Mouse (Mus musculus) macrophage (primary cell): ENCODE results near the gene a. TPM values are rescaled to one million over a fixed set of nuclear protein-coding genes. Genes with fewer than 3 reads are reported as not detected.
A peak's percentile ranks its signal among the peaks of the same experiment; 100 is the strongest.

Experiments
- H3K27ac ChIP-seq: fragments of 350-480 bp; formaldehyde crosslinking; 2 replicates; pipeline ENCODE4 v1.9.0; 2021
- H3K36me3 ChIP-seq: fragments of 350-480 bp; formaldehyde crosslinking; 2 replicates; pipeline ENCODE4 v1.9.0; 2021; ENCODE audit errors: inconsistent target
- H3K4me3 ChIP-seq: fragments of 350-480 bp; formaldehyde crosslinking; 2 replicates; pipeline ENCODE4 v1.9.0; 2021; ENCODE audit errors: inconsistent target
- H3K79me2 ChIP-seq: fragments of 350-480 bp; formaldehyde crosslinking; 2 replicates; pipeline ENCODE4 v1.9.0; 2021; ENCODE audit errors: inconsistent target
- WGBS: methylation state at CpG from one replicate; pipeline ENCODE4 v1.1.7; 2026; ENCODE audit warnings: inconsistent platforms; ENCODE audit not compliant: missing documents; 5-methylcytosine and 5-hydroxymethylcytosine counted together
- polyA plus RNA-seq: library from polyadenylated mRNA; stranded (reverse); fragments of 250-400 nt; gene quantifications from 3 replicates; pipeline ENCODE4 v1.2.4, GENCODE M21; 2018; ENCODE audit warnings: inconsistent platforms

a gene
- polyA plus RNA-seq, 1 experiment from 2014 or later = not detected

DNA sequence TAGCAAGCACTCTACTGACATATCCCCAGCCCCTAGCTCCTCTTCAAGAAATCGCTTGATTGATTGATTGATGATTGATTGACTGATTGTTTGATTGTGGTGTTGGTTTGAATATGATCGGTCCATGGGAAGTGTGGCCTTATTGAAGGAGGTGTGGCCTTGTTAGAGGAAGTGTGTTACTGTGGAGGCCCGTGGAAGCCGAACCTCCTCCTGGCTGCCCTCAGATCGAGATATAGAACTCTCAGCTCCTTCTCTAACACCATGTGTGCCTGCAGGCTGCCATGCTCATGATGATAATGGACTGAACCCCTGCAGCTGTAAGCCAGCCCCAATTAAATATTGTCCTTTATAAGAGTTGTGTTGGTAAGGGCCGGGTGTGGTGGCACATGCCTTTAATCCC, 24.2 kb upstream of the a start:
- WGBS = 56% methylated on average over 6 of the region's 6 CpGs
- no peaks in the 10 kb centered on the region for H3K79me2 ChIP-seq
- no peaks in the 10 kb centered on the region for H3K36me3 ChIP-seq
- H3K4me3 ChIP-seq = no peak overlapping the region
- H3K27ac ChIP-seq = no peak overlapping the region

DNA sequence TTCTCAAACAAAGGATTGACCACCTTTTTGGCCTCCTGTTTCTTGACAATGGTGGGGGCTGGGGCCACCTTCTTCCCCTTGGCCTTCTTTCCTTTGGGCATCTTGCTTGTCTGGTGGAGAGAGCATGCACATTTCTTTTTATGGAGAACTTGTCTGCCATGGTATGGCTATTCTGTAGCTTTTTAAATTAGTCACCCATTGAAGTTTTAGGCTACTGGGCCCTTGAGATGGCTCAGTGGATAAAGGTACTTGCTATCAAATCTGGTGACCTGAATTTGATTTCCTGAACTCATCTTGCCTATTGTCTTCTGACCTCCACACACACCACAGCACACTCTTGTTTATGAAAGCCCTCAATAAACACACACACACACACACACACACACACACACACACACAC, 21.3 kb upstream of the a start, which contains the start of gene Gm14214:
TSS of gene Gm14214 (minus strand) at position 101 of the 400 bp plus-strand sequence.
- H3K4me3 ChIP-seq = no peak within 1 kb of the TSS
- no peaks in the 10 kb centered on the region for H3K79me2 ChIP-seq
- no peak within 1 kb of the TSS for H3K27ac ChIP-seq

DNA sequence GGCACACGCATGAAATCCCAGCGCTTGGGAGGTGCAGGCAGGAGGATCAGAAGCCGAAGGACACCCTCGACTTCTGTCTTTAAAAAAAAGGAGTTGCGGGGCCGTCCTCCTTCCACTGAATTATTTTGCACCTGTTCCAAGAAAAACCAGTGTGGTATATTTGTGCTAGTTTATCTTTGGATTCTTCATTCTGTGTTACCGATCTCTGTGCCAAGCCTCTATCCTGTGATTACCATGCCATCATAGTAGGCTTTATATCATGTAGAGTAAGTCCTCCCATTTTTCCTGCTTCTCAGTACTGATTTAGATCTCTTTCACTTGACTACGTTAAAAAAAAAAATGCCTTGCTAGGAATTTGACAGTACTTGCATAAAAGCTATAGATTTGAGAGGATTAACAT, 19.6 kb upstream of the a start:
- Histone ChIP-seq H3K79me2 (no peaks in the 10 kb centered on the region), H3K36me3 (no peaks in the 10 kb centered on the region), H3K4me3 (no peak overlapping the region), H3K27ac (no peak overlapping the region)
- WGBS = 93% methylated on average over 8 of the region's 8 CpGs

More for the DNA sequence above, 21.3 kb upstream of the a start, which contains the start of gene Gm14214:
- H3K36me3 ChIP-seq = no peaks in the 10 kb centered on the region

DNA sequence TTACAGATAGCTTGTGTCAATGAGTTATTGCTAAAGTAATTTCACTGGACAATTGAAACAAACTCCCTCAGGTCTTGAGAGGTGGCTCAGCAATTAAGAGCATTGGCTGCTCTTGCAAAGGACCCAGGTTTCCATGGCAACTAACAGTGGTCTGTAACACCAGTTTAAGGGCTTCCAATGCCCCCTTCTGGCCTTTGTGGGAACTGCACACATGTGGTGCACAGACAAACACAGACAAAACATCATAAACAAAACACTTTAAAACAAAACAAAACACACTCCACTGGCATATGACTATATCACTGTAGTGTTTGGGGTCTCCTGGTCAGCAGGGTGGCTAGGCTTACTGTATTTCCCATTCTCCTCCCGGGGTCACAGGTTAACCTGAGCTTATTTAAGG, 17.2 kb upstream of the a start:
- Histone ChIP-seq H3K79me2 (no peaks in the 10 kb centered on the region), H3K36me3 (no peaks in the 10 kb centered on the region), H3K27ac (no peak overlapping the region), H3K4me3 (no peak overlapping the region)
- 100% methylated on average over 1 of the region's 1 CpGs for WGBS

DNA sequence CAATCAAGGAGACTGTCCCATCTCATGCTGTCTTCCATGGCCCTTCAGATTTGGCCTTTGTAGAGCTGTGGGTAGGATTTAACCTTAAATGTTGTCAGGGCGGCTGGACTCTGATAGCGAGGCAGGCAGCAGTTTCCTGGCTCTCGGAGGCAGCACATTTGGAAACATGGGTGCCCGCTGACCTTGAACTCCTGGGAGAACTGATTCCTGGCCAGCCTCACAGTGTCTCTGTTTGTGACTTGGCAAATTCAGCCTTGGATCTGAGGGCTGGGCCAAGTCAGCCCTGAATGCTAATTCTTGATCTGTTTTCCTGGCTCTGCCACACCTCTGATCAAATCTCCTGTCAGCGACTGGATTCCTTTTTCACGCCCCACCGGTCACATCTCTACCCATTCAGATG, 14.7 kb upstream of the a start:
- 92% methylated on average over 7 of the region's 7 CpGs for WGBS
- no peak overlapping the region for H3K4me3 ChIP-seq
- no peaks in the 10 kb centered on the region for H3K36me3 ChIP-seq
- H3K27ac ChIP-seq = no peak overlapping the region
- H3K79me2 ChIP-seq = no peaks in the 10 kb centered on the region

DNA sequence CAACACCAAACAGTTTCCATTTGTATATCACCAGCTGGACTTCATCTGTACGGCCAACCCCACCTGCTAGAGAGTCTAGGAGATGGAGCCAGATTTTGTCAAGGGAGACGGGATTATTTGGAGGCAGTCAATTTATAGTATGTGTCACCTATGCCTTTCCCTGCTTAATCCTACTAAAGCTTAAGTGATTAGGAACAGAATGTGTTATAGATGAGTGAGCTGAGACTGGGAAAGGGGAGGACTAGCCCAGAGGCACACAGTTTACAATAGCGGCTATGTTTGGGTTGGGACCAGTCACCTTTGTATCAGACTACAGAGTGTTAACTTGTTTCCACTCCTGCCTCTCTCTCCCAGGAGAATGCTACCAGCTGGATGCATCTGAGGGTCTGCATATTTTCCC, 11.6 kb upstream of the a start:
- WGBS = 100% methylated on average over 3 of the region's 3 CpGs
- H3K36me3 ChIP-seq = no peaks in the 10 kb centered on the region
- no peaks in the 10 kb centered on the region for H3K79me2 ChIP-seq
- H3K27ac ChIP-seq = no peak overlapping the region
- H3K4me3 ChIP-seq = no peak overlapping the region

DNA sequence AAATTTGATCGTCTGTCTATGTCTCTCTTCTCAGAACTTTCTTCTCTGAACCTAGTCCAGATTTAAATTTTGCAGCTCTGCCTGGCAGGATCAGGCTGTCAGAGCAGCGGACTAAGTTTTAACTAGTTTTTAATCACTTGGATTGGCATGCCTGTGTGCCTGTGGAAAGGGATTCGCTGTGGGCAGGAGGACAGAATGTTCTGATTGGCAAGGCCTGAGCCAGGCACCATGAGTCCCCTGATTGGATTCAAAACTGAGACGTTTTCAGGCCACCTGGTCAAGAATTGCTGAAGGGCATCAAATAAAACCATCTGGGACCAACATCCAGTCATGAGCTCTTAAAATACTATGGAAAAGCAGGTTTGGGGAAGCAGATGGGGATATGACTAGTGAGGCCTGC, 8.8 kb upstream of the a start:
- Histone ChIP-seq H3K79me2 (no peaks in the 10 kb centered on the region), H3K4me3 (no peak overlapping the region), H3K27ac (no peak overlapping the region), H3K36me3 (no peaks in the 10 kb centered on the region)
- 92% methylated on average over 4 of the region's 4 CpGs for WGBS

DNA sequence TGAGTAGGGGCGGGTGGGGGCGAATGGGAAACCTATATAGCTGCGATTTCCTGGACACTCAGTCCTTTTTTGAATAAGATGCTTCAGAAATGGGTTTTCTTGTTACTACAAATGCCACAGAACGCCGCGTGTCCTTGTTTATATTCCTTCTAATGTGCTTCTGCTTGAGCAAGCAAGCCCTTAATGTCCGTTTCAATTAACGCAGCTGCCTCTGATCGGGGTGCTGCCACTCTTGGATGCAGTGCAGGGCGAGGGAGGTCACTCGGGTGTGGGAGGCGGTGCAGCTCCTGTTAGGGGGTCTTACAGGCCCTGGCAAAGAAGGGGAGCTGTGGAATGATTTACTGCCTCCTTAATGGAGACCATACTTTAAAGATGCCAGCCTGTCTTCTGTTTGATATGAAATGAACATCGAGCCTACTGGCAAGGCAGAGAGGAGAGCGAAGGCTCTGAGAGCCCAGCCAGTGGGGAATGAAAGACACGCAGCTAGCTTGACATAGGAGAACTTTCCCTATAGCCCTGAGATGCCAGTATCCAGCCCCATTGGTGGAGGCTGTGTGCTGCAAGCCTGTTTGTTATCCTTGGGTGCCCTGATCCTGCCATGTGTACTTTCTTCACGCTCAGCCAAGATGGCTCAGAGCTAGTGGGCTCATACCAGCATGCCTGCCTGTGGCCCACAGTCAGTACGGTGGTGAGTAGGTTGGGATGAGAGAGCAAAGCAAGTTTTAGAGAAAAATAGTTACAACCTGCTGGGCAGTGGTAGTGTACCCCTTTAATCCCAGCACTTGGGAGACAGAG, 8.1 kb upstream of the a start:
- H3K79me2 ChIP-seq = no peaks in the 10 kb centered on the region
- H3K36me3 ChIP-seq = no peaks in the 10 kb centered on the region
- H3K4me3 ChIP-seq = no peak overlapping the region
- WGBS = 93% methylated on average over 17 of the region's 17 CpGs
- H3K27ac ChIP-seq = no peak overlapping the region

DNA sequence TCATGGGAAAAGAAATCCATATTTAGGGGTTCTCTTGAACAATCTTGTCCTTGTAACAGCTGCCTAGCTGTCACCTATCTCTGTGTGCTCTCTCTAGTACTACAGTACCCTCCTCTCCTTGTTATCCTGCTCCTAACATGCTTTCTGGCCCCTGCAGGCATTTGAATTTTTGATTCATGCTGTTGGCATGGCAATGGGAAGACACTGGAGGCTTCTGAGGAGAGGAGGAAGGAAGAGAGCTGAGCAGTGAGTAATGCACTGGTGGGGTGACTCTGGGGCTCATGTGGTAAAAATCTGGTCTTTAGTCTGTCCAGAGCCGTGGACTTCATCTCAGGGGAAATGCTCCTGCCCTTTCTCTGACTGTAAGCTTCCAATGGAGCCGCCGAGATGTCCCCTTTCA, 5.9 kb upstream of the a start:
- Histone ChIP-seq H3K4me3 (no peak overlapping the region), H3K79me2 (no peaks in the 10 kb centered on the region), H3K27ac (peak overlapping the region; percentile 80), H3K36me3 (no peaks in the 10 kb centered on the region)
- 38% methylated on average over 3 of the region's 3 CpGs for WGBS

DNA sequence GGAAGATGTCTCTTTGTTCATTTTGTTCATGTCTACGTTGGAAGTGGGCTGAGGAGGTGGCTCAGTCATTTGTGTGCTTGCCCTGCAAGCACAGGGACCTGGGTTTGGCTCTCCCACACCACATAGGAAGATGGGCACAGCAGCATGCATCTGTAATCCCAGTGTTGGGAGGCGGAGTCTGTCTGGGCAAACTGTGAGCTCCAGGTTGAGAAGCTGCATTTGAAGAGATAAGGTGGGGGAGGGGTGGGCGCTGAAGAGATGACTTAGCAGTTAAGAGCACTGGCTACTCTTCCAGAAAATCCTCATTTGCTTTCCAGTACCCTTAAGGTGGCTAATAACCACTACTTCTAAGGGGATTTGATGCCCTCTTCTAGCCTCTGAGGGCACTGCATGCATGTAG, 5.0 kb upstream of the a start:
- no peaks in the 10 kb centered on the region for H3K79me2 ChIP-seq
- no peak overlapping the region for H3K4me3 ChIP-seq
- peak overlapping the region; percentile 80 for H3K27ac ChIP-seq
- WGBS = 81% methylated on average over 3 of the region's 3 CpGs
- no peaks in the 10 kb centered on the region for H3K36me3 ChIP-seq

DNA sequence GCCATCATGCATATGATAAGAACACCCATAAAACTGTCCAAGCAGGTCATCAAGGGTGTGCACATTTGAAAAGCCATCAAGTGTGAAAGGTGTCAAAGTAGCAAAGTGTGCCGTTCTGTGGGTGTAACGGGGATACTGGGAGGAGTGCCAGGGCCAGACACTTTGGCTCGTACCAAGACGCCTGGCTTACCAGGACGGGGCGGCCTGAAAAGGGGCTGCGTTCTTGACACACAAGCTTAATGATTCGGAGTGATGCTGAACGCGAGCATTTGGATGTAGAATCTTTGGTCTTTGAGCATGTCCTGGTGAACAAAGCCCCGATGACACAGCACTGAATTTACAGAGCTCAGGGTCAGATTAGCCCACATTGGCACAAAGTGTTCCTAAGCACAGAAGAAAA, 4.4 kb upstream of the a start:
- H3K36me3 ChIP-seq = no peaks in the 10 kb centered on the region
- H3K27ac ChIP-seq = no peak overlapping the region
- 97% methylated on average over 11 of the region's 11 CpGs for WGBS
- no peak overlapping the region for H3K4me3 ChIP-seq
- peaks cover under 1% of the 10 kb centered on the region for H3K79me2 ChIP-seq

DNA sequence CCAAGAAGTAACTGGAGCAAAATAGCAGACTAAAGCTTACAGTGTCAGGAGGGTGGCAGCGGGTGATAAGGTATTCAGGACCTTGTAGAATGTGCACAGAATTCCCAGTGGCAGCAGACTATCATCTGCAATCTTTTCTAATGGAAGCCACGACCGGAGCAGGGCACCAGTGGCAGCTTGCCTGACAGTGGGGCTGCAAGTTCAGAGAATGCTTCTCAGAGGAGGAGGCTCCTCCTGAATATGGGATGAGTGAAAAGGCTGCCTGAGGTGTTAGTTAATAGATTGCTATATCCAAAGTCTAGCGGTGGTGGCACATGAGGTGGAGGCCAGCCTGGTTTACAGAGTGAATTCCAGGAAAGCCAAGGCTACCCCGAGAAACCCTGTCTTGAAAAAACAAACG, 1.8 kb upstream of the a start:
- no peaks in the 10 kb centered on the region for H3K36me3 ChIP-seq
- H3K27ac ChIP-seq = no peak overlapping the region
- 92% methylated on average over 6 of the region's 6 CpGs for WGBS
- peaks cover 27% of the 10 kb centered on the region for H3K79me2 ChIP-seq
- no peak overlapping the region for H3K4me3 ChIP-seq

DNA sequence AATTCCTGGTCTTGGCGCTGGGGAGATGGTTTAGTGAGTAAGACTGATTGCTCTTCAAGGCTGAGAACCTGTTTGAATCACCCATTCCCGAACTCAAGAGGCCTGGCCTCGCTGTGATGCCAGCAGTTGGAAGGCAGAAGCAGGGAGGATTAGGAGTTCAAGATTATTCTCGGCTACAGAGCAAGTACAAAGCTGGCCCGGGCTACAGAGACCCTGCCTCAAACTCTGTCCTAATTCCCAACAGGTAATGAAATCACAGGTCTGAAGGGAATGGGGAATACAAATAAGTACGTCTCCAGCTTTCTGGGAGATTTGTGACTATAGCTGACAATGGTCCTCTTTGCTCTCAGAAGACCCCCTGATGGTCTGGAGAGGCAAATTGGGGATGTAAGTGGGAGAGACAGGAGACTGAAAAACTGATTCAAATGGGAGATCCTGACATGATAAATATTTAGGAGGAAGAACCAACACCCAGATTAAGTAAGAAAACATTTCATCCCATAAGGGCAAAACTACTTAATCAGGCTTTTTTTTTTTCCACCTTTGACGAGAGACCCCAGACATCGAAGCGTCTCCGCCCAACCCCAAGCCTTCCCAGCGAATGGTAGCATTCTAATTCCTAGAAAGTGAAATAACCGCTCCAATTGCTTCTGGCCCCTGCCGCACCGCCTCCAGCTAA, 1.1 kb upstream of the a start:
- Histone ChIP-seq H3K79me2 (peaks cover 34% of the 10 kb centered on the region), H3K4me3 (peak overlapping the region; percentile 40), H3K36me3 (no peaks in the 10 kb centered on the region), H3K27ac (peak overlapping the region; percentile 38; the same call in 1 of the 2 replicates)
- WGBS = 23% methylated on average over 14 of the region's 14 CpGs

DNA sequence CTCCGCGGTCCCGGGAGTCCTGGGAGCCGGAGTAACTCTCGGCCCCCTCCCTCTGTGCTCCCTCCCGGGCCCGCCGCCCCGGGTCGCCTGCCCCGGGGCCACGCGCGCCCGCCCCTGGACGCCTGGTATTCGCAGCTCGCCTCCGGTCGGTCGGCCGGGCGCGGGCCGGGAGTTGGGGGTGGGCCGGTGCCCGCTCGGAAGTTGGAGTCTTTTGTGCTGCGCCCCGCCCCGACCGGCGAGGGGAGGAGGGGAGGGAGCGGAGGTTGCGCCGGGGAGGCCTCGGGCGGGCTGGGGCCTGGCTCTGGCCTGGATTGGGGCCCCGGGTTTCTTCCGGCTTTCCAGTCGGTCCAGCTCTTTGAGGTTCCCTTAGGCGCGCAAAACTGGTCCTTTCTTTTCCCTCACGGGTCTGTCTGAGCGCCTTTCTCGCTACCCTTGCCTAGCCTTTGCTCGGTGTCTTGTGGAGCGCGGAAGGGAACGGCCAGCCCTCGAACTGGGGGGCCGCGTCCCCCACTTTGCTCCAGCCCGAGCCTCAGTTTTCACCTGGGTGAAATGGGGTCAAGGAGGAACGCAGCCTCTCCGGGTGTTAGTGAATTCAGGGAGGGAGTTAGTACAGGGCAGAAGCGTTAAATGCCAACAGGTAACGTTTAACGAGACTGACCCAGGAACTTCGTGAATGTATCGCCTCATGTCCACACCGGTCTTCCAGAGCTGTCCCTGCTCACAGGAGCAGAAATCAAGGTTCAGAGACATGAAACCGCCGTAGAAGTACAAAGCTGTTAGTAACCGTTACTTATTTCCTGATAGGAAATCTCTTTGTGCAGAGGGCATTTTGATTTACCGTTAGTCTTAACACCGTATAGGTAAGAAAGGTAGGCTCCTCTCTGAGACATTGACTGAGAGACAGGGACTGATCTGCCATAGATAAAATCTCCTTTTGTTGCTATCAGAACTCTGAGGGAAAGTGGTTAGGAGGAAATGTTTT, 750 bp downstream of the a start:
- Histone ChIP-seq H3K79me2 (peaks cover 52% of the 10 kb centered on the region), H3K27ac (peak overlapping the region; percentile 51), H3K36me3 (no peaks in the 10 kb centered on the region), H3K4me3 (peak overlapping the region; percentile 88)
- WGBS = under 1% methylated on average over 51 of the region's 67 CpGs
